Mouse (Mus musculus) bone marrow macrophage, adult 2 months (primary cell): ENCODE data around the gene Rbbp5. TPM values are rescaled to one million over a fixed set of nuclear protein-coding genes. Genes with fewer than 3 reads are reported as not detected.

Source experiments
- H3K27ac ChIP-seq: 2 replicates; pipeline ENCODE4 v1.5.1; 2012; ENCODE audit warnings: low read depth, low read length; ENCODE audit not compliant: insufficient read depth
- H3K4me1 ChIP-seq: 2 replicates; pipeline ENCODE4 v1.6.1; 2012; ENCODE audit warnings: low read length; ENCODE audit not compliant: control insufficient read depth, insufficient read depth
- H3K4me3 ChIP-seq: 2 replicates; pipeline ENCODE4 v1.5.1; 2012; ENCODE audit warnings: mild to moderate bottlenecking, low read length, moderate library complexity; ENCODE audit not compliant: insufficient read depth
- CTCF ChIP-seq: IDR thresholded peaks from 2 replicates; pipeline ENCODE4 v1.5.1; 2012; ENCODE audit warnings: low read depth, mild to moderate bottlenecking, low read length, moderate library complexity
- POLR2A ChIP-seq: IDR thresholded peaks from 2 replicates; pipeline ENCODE4 v1.6.1; 2012; ENCODE audit warnings: mild to moderate bottlenecking, low read depth, low read length, borderline replicate concordance
- polyA plus RNA-seq: library from polyadenylated mRNA; stranded (reverse); fragments of >200 nt; gene quantifications from 2 replicates; pipeline ENCODE4 v1.2.4, GENCODE M21; 2012; ENCODE audit not compliant: missing spikeins, insufficient read depth, insufficient read length

The Rbbp5 gene
- polyA plus RNA-seq, 1 experiment, result 45.1 TPM

DNA sequence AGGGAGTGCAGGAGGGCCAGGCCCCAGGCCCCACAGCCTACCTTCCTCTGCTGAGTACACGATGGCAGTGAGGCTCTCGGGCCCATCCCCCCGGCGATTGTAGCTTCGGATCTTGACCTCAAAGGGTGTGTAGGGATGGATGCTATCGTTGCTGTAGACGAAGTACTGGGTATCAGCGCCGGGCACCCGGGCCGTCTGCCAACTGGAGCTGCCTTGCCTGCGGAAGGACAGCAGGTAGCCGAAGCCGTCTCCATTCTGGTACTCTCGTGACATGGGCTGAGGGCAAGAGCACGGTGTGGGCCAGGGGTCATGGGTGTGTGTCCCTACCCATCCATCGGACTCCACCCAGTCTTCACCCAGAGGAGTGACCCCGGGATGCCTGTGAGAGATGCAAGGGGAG is 41.5 kb downstream of the Rbbp5 start:
- Histone ChIP-seq H3K4me3 (no peak overlapping the region), H3K4me1 (no peaks in the 10 kb centered on the region), H3K27ac (no peak overlapping the region)
- TF ChIP-seq CTCF, result no peak
- no peak for TF ChIP-seq POLR2A

DNA sequence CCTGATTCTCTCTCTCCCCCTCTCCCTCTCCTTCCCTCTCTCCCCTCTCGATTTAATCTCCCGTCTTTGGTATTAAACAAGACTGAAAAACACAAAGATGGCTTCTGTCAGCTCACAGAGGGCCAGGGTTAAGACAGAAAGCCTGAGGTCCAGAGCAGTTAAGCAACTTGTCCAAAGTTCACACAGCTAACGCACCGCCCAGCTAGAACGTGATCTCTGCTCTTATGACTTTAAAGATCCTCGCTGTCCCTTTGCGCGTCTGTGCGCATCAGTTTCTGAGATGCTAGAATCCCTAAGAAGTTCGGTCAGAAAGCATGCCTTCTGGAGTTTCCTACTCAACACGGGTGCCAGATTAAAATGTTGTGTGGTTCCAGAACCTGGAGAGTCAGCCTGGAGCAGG is 42.6 kb downstream of the Rbbp5 start:
- TF ChIP-seq CTCF, result no peak
- TF ChIP-seq POLR2A, result no peak
- no peak overlapping the region for H3K4me3 ChIP-seq
- no peak overlapping the region for H3K27ac ChIP-seq
- no peaks in the 10 kb centered on the region for H3K4me1 ChIP-seq

DNA sequence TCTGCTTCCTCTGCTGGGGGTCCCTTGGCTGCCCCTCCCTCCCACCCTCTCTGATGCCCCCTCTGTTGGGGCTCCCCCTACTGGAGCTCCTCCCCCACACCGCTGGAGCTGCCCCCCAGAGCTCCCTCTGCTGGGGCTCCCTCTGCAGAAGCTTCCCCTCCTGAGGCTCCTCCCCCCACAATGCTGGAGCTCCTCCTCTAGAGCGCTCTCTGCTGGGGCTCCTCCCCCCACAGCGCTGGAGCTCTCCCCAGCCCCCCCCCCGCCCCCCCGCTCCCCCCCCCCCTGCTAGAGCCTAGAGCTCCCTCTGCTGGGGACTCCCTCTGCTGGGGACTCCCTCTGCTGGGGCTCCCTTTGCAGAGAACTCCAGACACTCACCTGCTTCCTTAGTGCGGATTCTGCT is 43.6 kb downstream of the Rbbp5 start:
- H3K4me1 ChIP-seq, result no peaks in the 10 kb centered on the region

DNA sequence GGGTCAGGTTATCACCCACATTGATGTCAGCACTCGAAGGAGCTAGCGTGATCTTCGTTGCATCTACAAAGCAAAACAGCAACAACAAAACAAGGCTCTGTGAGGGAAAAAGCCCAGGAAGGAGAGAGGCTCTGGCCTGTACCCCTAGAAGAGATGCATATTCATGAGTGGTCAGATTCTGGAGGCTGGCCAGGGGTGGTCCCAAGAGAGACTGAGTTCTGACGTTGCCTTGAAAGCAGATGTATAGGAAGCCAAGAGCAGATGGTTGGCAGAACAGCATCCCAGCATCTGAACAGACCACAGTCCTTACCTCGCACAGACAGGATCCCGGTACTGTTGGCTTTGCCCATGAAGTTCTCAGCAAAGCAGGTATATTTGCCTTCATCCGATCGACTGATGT is 45.9 kb downstream of the Rbbp5 start:
- Histone ChIP-seq H3K4me3 (no peak overlapping the region), H3K4me1 (no peaks in the 10 kb centered on the region), H3K27ac (no peak overlapping the region)
- TF ChIP-seq CTCF, result no peak
- TF ChIP-seq POLR2A, result no peak

More for the DNA sequence above, 43.6 kb downstream of the Rbbp5 start:
- no peak overlapping the region for H3K4me3 ChIP-seq
- H3K27ac ChIP-seq, result no peak overlapping the region
- TF ChIP-seq CTCF (0 out of 2 replicates have a peak, but pooled peaks have one; percentile 16), POLR2A (no peak)

DNA sequence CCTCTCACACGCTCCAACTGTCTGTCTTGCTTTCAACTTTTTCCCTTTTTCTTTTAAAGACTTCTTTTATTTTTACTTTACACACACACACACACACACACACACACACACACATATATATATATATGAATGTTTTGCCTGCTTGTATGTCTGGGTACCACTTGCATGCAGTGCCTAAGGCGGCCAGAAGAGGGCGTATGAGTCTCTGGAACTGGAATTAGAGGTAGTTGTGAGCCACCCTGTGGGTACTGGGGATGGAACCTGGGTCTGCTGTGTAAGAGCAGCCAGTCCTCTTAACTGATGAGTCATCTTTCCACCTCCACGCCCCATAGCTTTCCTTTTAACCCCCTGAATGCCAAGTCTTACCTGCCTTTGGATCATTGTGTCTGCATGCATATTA is 46.8 kb downstream of the Rbbp5 start:
- no peak overlapping the region for H3K4me3 ChIP-seq
- H3K27ac ChIP-seq, result no peak overlapping the region
- TF ChIP-seq POLR2A (no peak), CTCF (peak; percentile 75)
- H3K4me1 ChIP-seq, result no peaks in the 10 kb centered on the region

DNA sequence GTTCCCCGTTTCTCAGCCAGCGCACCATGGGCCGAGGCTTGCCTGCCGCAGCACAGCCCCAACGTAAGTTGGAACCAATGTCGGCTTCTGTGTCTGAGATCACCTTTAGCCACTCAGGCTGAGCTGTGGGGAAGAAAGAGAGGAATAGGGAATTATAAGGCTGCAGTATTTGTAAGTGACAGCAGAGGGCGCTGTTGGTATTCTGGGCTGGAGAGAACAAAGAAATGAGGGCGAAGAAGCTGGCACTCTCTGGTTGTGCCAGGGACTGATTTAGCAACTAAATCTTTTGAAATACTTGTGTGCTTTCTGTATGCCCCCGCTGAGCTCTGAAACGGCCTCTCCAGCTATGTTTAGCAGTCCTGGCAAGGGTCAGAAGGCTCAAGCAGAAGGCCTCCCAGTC is 48.7 kb downstream of the Rbbp5 start:
- no peak overlapping the region for H3K4me3 ChIP-seq
- H3K27ac ChIP-seq, result no peak overlapping the region
- TF ChIP-seq POLR2A (no peak), CTCF (peak; percentile 56)
- H3K4me1 ChIP-seq, result no peaks in the 10 kb centered on the region

DNA sequence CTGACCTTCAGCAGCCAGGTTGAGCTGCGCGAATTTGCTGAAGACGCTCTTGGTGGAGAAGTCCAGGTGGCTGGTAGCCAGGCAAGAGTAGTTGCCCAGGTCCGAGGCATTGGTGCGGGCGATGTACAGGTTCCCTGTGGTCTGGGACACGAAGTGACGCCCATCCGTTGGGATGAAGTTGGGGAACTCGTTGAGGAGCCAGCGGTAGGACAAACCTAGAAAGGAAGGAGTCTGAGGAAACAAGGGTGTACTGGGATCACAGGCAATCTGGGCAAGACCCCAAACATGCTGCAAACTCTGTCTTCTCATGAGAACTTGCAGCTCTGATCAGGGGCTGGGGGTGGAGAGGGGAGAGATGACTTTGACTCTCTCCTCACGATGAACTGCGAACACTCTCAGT is 50.9 kb downstream of the Rbbp5 start:
- TF ChIP-seq POLR2A (no peak), CTCF (no peak)
- Histone ChIP-seq H3K4me1 (no peaks in the 10 kb centered on the region), H3K4me3 (no peak overlapping the region), H3K27ac (no peak overlapping the region)

DNA sequence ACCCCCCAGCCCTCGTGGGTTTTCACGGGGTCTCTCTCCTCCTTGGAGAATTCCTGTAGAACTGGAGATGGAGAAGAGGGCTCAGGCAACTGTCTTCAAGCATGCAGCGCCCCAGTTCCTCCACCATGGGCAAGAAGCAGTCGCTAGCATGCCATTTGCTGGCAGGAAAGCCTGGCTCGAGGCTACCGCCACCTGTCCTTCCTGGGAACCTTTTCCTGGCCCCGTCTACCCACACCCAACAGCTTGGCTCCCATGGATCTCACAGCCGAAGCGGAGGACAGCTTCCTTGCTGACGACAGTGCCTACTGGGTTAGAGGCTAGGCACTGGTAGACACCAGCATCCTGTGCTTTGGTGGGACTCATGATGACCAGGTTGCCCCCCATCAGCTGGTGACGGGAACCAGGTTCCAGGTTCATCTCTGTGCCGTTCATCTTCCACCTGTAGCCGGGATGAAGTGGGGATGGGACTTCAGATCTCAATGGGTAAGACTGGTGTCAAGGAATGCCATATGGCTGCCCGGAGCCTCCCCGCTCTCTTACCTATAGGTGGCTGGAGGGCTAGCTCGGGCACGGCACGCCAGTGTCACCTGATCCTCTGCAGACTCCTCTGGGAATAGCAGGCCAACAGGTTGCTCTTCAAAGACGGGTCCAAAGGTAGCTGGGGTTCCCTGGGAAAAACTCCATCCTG is 51.6 kb downstream of the Rbbp5 start:
- TF ChIP-seq POLR2A (no peak), CTCF (no peak)
- Histone ChIP-seq H3K4me3 (no peak overlapping the region), H3K27ac (no peak overlapping the region), H3K4me1 (no peaks in the 10 kb centered on the region)

DNA sequence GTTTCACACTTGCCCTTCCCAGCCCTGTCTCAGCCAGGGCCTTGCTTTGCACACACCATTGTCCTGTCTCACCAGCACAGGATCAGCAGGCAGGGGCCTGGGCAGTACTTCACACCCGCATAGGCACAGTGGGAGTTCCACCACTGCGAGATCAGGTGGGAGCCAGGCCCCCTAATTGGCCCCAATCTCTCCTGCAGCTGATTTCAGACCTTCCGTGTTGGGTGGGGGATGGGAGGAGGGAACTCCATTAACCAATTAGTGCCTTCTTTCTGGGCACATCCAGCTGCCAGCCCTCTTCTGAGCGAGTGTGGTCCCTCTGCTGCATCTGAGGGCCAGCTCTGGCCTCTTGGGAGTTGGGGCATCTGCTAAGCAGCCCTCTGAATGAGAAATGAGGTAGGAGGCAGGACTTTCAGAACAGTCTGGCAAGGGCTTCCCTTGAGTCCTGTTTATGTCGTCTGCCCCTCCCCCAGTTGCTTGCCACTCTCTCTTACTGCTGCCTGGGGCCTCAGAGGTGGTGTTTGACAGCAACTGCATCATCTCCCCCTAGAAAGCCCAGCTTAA is 53.5 kb downstream of the Rbbp5 start:
- TF ChIP-seq CTCF (no peak), POLR2A (no peak)
- Histone ChIP-seq H3K27ac (no peak overlapping the region), H3K4me3 (no peak overlapping the region), H3K4me1 (no peaks in the 10 kb centered on the region)

DNA sequence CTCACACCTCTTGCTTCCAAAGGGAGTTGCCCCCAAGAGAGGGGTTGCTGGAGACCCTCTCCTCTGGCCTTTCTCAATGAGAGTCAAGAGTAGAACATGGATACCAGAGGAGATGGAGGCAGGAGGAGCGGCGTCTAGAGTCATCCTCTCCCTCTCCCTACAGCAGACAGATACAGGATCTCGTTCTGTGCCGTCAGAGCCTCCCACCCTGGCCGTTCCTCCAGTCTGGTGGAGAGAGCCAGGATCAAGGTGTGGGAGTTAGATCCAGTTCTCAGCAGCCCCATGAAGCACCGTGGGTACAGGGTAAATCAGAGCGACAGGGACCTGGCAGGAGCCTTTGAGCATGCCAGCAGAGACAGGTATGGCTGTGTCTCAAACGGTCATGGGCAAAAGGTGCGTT is 55.4 kb downstream of the Rbbp5 start:
- H3K4me1 ChIP-seq, result no peaks in the 10 kb centered on the region
- TF ChIP-seq POLR2A, result no peak
- TF ChIP-seq CTCF, result no peak
- no peak overlapping the region for H3K27ac ChIP-seq
- no peak overlapping the region for H3K4me3 ChIP-seq

DNA sequence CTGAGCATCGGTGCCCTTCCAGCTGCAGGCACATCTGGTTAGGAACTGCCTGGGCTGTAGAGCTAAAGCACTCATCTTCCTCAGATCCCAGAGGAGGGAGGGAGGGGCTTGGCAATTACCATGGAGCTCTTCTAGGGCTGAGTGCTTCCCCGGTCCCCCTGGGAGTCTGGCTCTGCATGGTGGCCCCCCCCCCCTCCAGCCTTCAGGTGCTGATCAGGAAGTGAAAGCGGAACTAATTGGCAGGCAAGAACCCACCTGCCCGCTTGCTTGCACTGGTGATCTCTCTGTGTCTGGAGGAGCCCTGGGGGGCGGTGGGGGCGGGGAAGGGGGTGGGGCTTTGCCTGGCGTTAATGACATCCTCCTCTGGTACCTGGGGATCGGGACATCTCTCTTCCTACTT is 56.7 kb downstream of the Rbbp5 start:
- no peak overlapping the region for H3K27ac ChIP-seq
- no peak overlapping the region for H3K4me3 ChIP-seq
- TF ChIP-seq POLR2A (no peak), CTCF (no peak)
- no peaks in the 10 kb centered on the region for H3K4me1 ChIP-seq
